Mouse (Mus musculus): ENCODE results near the gene Slc35e2. TPM values are rescaled to one million over a fixed set of nuclear protein-coding genes. Genes with fewer than 3 reads are reported as not detected.
"Not testable (repeated sequence)": the region's sequence is repeated elsewhere in the genome, so short reads cannot be mapped to it uniquely, and the experiment has no call there.

Gene Slc35e2
- total RNA-seq, 1 experiment from 2014 or later = 14.2 TPM

GRCm38 (mm10) chr4:155613264-155613663, 12.0 kb downstream of the Slc35e2 start:
- ATAC-seq (replicated peaks; ENCODE audit: low read depth, poor library complexity, severe bottlenecking) = no peak

GRCm38 (mm10) chr4:155618321-155618720, 17.1 kb downstream of the Slc35e2 start:
- ATAC-seq (replicated peaks; ENCODE audit: low read depth, poor library complexity, severe bottlenecking) = no peak; the same call in 1 of the 2 replicates

- ATAC-seq (replicated peaks; ENCODE audit: low read depth, poor library complexity, severe bottlenecking) = peak; percentile 98
Observed at GRCm38 (mm10) chr4:155624338-155625291, 23.4 kb downstream of the Slc35e2 start, which contains the start of gene Cdk11b. TSS of gene Cdk11b (plus strand) at chr4:155624854.

- ATAC-seq (replicated peaks; ENCODE audit: low read depth, poor library complexity, severe bottlenecking) = no peak
Observed at GRCm38 (mm10) chr4:155630267-155630666, 29.1 kb downstream of the Slc35e2 start.

GRCm38 (mm10) chr4:155635766-155636499, 34.7 kb downstream of the Slc35e2 start:
- ATAC-seq (replicated peaks; ENCODE audit: low read depth, poor library complexity, severe bottlenecking) = no peak

GRCm38 (mm10) chr4:155643531-155643930, 42.3 kb downstream of the Slc35e2 start:
- no peak for ATAC-seq (replicated peaks; ENCODE audit: low read depth, poor library complexity, severe bottlenecking)

- not testable (repeated sequence) for ATAC-seq (replicated peaks; ENCODE audit: low read depth, poor library complexity, severe bottlenecking)
Observed at GRCm38 (mm10) chr4:155645308-155645707, 44.1 kb downstream of the Slc35e2 start, which contains the start of gene Gm10563. TSS of gene Gm10563 (minus strand) at chr4:155645408.

GRCm38 (mm10) chr4:155645721-155646120, 44.5 kb downstream of the Slc35e2 start:
- no peak for ATAC-seq (replicated peaks; ENCODE audit: low read depth, poor library complexity, severe bottlenecking)

GRCm38 (mm10) chr4:155649355-155649754, 48.1 kb downstream of the Slc35e2 start:
- ATAC-seq (replicated peaks; ENCODE audit: low read depth, poor library complexity, severe bottlenecking) = no peak

GRCm38 (mm10) chr4:155651553-155652269, 50.5 kb downstream of the Slc35e2 start:
- ATAC-seq (replicated peaks; ENCODE audit: low read depth, poor library complexity, severe bottlenecking) = no peak

- ATAC-seq (replicated peaks; ENCODE audit: low read depth, poor library complexity, severe bottlenecking) = no peak
Observed at GRCm38 (mm10) chr4:155652283-155653085, 51.3 kb downstream of the Slc35e2 start.

GRCm38 (mm10) chr4:155653086-155653450, 51.9 kb downstream of the Slc35e2 start, which contains the start of gene Mmp23:
TSS of gene Mmp23 (minus strand) at chr4:155653384.
- peak; percentile 33; the same call in 1 of the 2 replicates for ATAC-seq (replicated peaks; ENCODE audit: low read depth, poor library complexity, severe bottlenecking)

GRCm38 (mm10) chr4:155653451-155654182, 52.4 kb downstream of the Slc35e2 start:
- no peak for ATAC-seq (replicated peaks; ENCODE audit: low read depth, poor library complexity, severe bottlenecking)

- ATAC-seq (replicated peaks; ENCODE audit: low read depth, poor library complexity, severe bottlenecking) = peak; percentile 7; the same call in 1 of the 2 replicates
Observed at GRCm38 (mm10) chr4:155654183-155654455, 52.9 kb downstream of the Slc35e2 start.

- ATAC-seq (replicated peaks; ENCODE audit: low read depth, poor library complexity, severe bottlenecking) = peak; percentile 53
Observed at GRCm38 (mm10) chr4:155654456-155655298, 53.5 kb downstream of the Slc35e2 start.

GRCm38 (mm10) chr4:155656214-155656751, 55.1 kb downstream of the Slc35e2 start:
- no peak for ATAC-seq (replicated peaks; ENCODE audit: low read depth, poor library complexity, severe bottlenecking)

- ATAC-seq (replicated peaks; ENCODE audit: low read depth, poor library complexity, severe bottlenecking) = no peak
Observed at GRCm38 (mm10) chr4:155658961-155659360, 57.7 kb downstream of the Slc35e2 start.

GRCm38 (mm10) chr4:155660641-155661040, 59.4 kb downstream of the Slc35e2 start:
- ATAC-seq (replicated peaks; ENCODE audit: low read depth, poor library complexity, severe bottlenecking) = no peak
